Comparison of ENCODE assay signal across 9 mouse cellular contexts in genomic region chr4:82344787-82345186, GRCm38 (mm10).
DNase-seq lines count a peak whose midpoint lies in the region; ATAC-seq and TF ChIP-seq lines count a peak whose summit lies in the region.
"Had no signal": no experiment of that assay in that cellular context is flagged by ENCODE, and none has a peak within 500 bp of the region (broad histone marks: within the 10 kb centered on the region; RNA-seq: fewer than 3 reads in every experiment).

No protein-coding gene starts in this region.

- H3K27me3 ChIP-seq in heart, adult 2 months (ENCODE audit: control insufficient read depth, insufficient read depth, low read length): no peaks in the 10 kb centered on the region
- no peaks in the 10 kb centered on the region for H3K27me3 ChIP-seq in stomach, embryonic 15.5 days (replicated peaks)

- H3K9me3 ChIP-seq in stomach, embryonic 15.5 days: no peaks in the 10 kb centered on the region

- intact Hi-C loops in left cerebral cortex, postnatal 14 days (cut with DNase I): no loop called here
- intact Hi-C loops in heart, adult 2 months (cut with DNase I): no loop called here

- H3K9ac ChIP-seq in heart, adult 2 months (ENCODE audit: low read depth, low read length): no peak overlapping the region
- no peak overlapping the region for H3K9ac ChIP-seq in stomach, embryonic 15.5 days

- 16% methylated on average over 4 of the region's 4 CpGs for WGBS in heart, adult 2 months
- 13% methylated on average over 4 of the region's 4 CpGs for WGBS in stomach, embryonic 15.5 days

- no peaks in the 10 kb centered on the region for H3K79me2 ChIP-seq in heart, adult 2 months (replicated peaks; ENCODE audit: control insufficient read depth, insufficient read depth, low read length)

- H3K36me3 ChIP-seq in heart, adult 2 months (ENCODE audit: control insufficient read depth, insufficient read depth, low read length): peaks cover 13% of the 10 kb centered on the region
- H3K36me3 ChIP-seq in stomach, embryonic 15.5 days: peaks cover 5% of the 10 kb centered on the region; the same call in 1 of the 2 replicates
- H3K36me3 ChIP-seq: G1E had no signal

- no peak overlapping the region for H3K4me2 ChIP-seq in stomach, embryonic 15.5 days

- H3K4me1 ChIP-seq in heart, adult 2 months (ENCODE audit: control insufficient read depth, insufficient read depth, low read length): peaks cover 7% of the 10 kb centered on the region
- H3K4me1 ChIP-seq in stomach, embryonic 15.5 days: peaks cover 9% of the 10 kb centered on the region

- TF ChIP-seq POLR2A in heart, adult 2 months (IDR thresholded peaks at IDR 0.05; ENCODE audit: insufficient read depth, low read depth, low read length): no peak

- peak overlapping the region; percentile 40 for H3K27ac ChIP-seq in heart, adult 2 months
- H3K27ac ChIP-seq in stomach, embryonic 15.5 days: peak overlapping the region; percentile 61; the same call in 1 of the 2 replicates

- ATAC-seq in stomach, embryonic 15.5 days (ENCODE audit: insufficient read depth, low FRiP score, low read depth): peak; percentile 86

- TF ChIP-seq CTCF in heart, adult 2 months (IDR thresholded peaks at IDR 0.05): no peak

- no peak overlapping the region for H3K4me3 ChIP-seq in heart, adult 2 months
- H3K4me3 ChIP-seq in stomach, embryonic 15.5 days (replicated peaks): no peak overlapping the region

- DNase-seq in left cerebral cortex, postnatal 14 days (ENCODE audit: low spot score in 2 of 2): peak; percentile 27 to 31
- DNase-seq in left cerebral cortex, adult 11 months (ENCODE audit: low spot score): no peak
- DNase-seq in embryo, embryonic 10 days (ENCODE audit: low spot score): peak; percentile 40
- peak; percentile 53 to 58 for DNase-seq in heart, adult 2 months
- DNase-seq in kidney, adult 18-20 months: peak; percentile 75
- DNase-seq in lung, postnatal 10 days: peak; percentile 84
- no peak for DNase-seq in urinary bladder, adult 2 months (ENCODE audit: low spot score)

- 0 out of 2 replicates have a peak, but pooled peaks have one; percentile 31 for TF ChIP-seq EP300 in heart, adult 2 months (IDR thresholded peaks at IDR 0.05; ENCODE audit: insufficient read depth, low read depth, low read length)

Comparison
In these comparisons a context has a peak if more than half of its experiments do, and no peak if none do; other contexts are left out.
1. DNase-seq: peak in left cerebral cortex, postnatal 14 days (2 of 2), embryo, embryonic 10 days (single experiment), heart, adult 2 months (2 of 2), kidney, adult 18-20 months (single experiment) and lung, postnatal 10 days (single experiment); none in left cerebral cortex, adult 11 months (single experiment) and urinary bladder, adult 2 months (single experiment).